Mouse (Mus musculus): ENCODE data around the gene Rprd2. TPM values are rescaled to one million over a fixed set of nuclear protein-coding genes. Genes with fewer than 3 reads are reported as not detected.

The Rprd2 gene
- total RNA-seq, 2 experiments from 2014 or later = 42.5 to 44.6 TPM

DNA sequence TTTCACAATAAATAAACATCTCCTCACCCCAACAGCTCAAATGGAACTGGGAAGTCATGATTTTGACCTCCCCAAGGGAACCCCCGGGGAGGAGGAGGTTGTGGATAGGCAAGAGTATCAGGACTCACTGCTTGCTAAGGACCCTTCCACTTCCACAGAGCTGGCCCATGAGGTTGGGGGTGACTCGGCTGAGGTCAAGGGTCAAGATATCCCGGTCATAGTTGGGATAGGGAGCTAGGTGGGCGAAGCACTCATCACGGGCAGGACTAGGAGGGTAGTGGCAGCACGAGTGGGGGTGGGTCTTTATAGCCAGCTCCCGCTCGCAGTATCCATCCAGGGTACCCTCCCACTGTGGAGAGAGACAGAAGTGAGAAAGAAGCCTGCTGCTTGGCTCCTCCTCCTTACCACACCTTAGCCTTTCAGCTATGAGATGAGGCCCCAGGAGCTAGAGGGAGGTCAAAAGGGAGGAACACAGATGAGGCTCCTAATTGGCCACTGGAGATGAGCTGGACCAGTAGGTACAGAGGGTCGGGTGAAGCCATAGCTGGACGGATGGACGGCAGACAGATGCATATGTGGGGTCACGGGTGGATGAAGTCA is 83.5 kb downstream of the Rprd2 start:
- DNase-seq = no peak

DNA sequence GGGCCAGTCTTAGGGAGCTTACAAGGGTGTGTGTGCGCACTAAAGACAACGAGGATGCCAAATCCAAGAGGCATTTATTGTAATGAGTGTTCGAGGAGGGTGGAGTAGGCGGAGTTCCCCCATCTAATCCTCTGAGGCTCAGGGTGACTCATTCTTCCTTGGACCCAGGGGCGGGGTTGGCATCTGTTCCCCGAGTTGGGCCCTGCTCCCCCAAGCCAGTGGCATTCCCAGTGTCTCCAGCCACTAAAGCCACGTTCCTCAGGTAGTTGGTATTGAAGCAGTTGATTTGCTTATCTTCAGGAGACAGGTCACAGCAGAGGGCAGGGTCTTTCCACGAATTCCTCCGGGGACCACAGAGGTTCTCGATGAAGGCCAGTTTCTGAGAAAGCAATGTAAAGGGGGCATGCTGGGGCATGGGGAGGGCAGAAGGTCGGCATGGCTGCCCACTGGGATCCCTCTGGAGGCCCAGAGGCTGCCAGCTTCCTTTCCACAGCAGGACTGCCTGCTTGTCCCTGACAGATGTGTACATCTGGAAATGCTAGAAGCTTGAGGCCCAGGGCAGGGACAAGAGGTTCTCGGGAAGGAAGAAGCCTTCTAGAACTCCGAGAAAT is 84.5 kb downstream of the Rprd2 start:
- DNase-seq = peak; percentile 57 to 66

- DNase-seq = peak; percentile 69 to 84
Observed at GRCm38 (mm10) chr3:95732744-95733521, 85.7 kb downstream of the Rprd2 start.

GRCm38 (mm10) chr3:95732297-95732696 is 86.4 kb downstream of the Rprd2 start:
- DNase-seq = peak in 1 of 2 experiments; percentile 19

GRCm38 (mm10) chr3:95731802-95732201 is 86.9 kb downstream of the Rprd2 start:
- DNase-seq = no peak

DNA sequence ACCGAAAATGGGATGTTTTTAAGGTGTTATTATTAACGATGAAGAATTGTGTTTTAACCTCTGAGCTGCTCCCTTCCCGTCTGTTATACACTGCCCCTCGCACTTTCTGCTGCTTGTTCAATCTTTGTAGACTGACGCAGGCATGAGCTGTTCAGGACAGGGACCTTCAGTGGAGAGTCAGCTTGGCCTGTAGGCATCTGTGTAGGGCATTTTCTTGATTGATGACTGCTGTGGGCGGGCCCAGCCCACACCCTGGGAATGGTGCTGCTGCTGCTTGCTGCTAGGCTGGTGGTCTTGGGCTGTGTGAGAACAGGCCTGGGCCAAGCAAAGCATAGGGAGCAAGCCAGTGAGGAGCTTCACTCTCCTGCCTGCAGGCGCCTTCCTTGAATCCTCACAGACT is 88.2 kb downstream of the Rprd2 start:
- no peak for DNase-seq

- peak in 1 of 2 experiments; percentile 44 for DNase-seq
Observed at GRCm38 (mm10) chr3:95728906-95729305, 89.8 kb downstream of the Rprd2 start.

- no peak for DNase-seq
Observed at GRCm38 (mm10) chr3:95726696-95727358, 91.8 kb downstream of the Rprd2 start.

DNA sequence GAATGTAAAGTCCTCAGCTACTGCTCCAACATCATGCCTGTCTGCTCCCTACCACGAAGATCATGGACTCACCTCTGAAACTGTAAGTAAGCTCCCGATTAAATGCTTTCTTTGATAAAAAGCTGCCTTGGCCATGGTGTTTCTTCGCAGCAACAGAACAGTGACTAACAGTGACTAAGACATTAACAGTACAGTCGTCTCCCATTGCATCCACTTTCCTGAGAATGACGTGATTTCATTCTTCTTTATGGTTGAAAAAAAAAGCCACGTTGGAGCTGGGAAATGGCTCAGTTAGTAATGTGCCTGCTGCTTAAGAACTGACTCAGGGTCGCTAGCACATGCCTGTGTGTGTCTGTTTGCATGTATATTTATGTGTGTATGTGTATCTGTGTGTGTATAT is 92.8 kb downstream of the Rprd2 start:
- DNase-seq = no peak

- DNase-seq = no peak
Observed at GRCm38 (mm10) chr3:95722386-95722785, 96.3 kb downstream of the Rprd2 start.

- no peak for DNase-seq
Observed at GRCm38 (mm10) chr3:95718153-95718552, 100.5 kb downstream of the Rprd2 start.

DNA sequence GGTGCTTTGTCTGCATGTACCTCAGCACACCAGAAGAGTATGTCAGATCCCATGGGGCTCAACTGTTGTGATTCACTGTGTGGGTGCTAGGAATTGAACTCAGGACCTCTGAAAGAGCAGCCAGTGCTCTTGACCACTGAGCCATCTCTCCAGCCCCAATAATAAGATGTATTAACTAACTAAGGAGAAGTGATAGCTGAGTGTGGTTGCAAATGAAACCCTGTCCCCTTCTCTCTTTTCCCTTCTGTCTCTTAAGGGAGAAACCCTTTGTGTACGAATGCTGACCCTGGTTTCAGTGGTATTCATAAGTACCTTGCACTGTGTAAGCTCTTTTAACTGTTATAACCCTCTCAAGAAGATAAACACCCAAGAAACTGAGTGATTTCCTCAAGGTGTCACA is 102.6 kb downstream of the Rprd2 start:
- no peak for DNase-seq

Small RNA genes lying within 50 kb of the gene (microRNA-seq; reads per million reads assigned to microRNA genes)
- 0 to 0.27 reads per million in 2 experiments for gene Mir7014

Other genes starting within 250 kb of the Rprd2 start
- 10 to 100 TPM; 18.0 to 19.9 TPM for gene Golph3l, start 229.9 kb downstream of the Rprd2 start, total RNA-seq (2021)
- gene Ensa, start 193.9 kb downstream of the Rprd2 start, total RNA-seq (2021) = 10 to 100 TPM; 74.3 to 75.2 TPM
- gene Mcl1, start 160.1 kb downstream of the Rprd2 start, total RNA-seq (2021) = 100 to 1,000 TPM; 159 to 167 TPM
- gene Adamtsl4, start 130.9 kb downstream of the Rprd2 start, total RNA-seq (2021) = 10 to 100 TPM; 39.1 to 40.6 TPM
- gene Ecm1, start 79.3 kb downstream of the Rprd2 start, total RNA-seq (2021) = 10 to 100 TPM; 46.4 to 52.7 TPM
- 10 to 100 TPM; 44.4 to 49.4 TPM for gene Tars2, start 58.7 kb downstream of the Rprd2 start, total RNA-seq (2021)
- gene Prpf3, start 37.0 kb upstream of the Rprd2 start, total RNA-seq (2021) = 10 to 100 TPM; 20.5 to 22.9 TPM
- gene Mrps21, start 52.7 kb upstream of the Rprd2 start, total RNA-seq (2021) = 100 to 1,000 TPM; 323 to 346 TPM
- gene Ciart, start 63.4 kb upstream of the Rprd2 start, total RNA-seq (2021) = 1 to 10 TPM; 5.9 TPM
- 1 to 10 TPM; 7.6 to 9.6 TPM for gene BC028528, start 73.1 kb upstream of the Rprd2 start, total RNA-seq (2021)
- gene Aph1a, start 75.1 kb upstream of the Rprd2 start, total RNA-seq (2021) = 100 to 1,000 TPM; 109 to 125 TPM
- gene Car14, start 85.8 kb upstream of the Rprd2 start, total RNA-seq (2021) = 100 to 1,000 TPM; 137 to 170 TPM
- gene Anp32e, start 110.4 kb upstream of the Rprd2 start, total RNA-seq (2021) = 10 to 100 TPM; 87.2 to 89.3 TPM
- 10 to 100 TPM; 64.7 to 68.2 TPM for gene Plekho1, start 177.1 kb upstream of the Rprd2 start, total RNA-seq (2021)
- gene Vps45, start 239.6 kb upstream of the Rprd2 start, total RNA-seq (2021) = 10 to 100 TPM; 22.5 to 27.1 TPM

Data from heart, adult 18-20 months (tissue).